Mouse (Mus musculus) embryo, embryonic 9.5 days (tissue): Measurements from ENCODE around the gene Bag3.

ENCODE experiments used
- DNase-seq: peaks from one replicate; pipeline ENCODE4 v3.0.0-alpha.2; 2017; ENCODE audit errors: extremely low spot score

Gene Bag3

GRCm38 (mm10) chr7:128537676-128538075 is 14.3 kb downstream of the Bag3 start:
- no peak for DNase-seq

GRCm38 (mm10) chr7:128538196-128538595 is 14.8 kb downstream of the Bag3 start:
- DNase-seq: no peak

- no peak for DNase-seq
Measured at GRCm38 (mm10) chr7:128538769-128539168, 15.4 kb downstream of the Bag3 start.

GRCm38 (mm10) chr7:128540111-128540510 is 16.7 kb downstream of the Bag3 start:
- no peak for DNase-seq

- DNase-seq: no peak
Measured at GRCm38 (mm10) chr7:128540734-128541133, 17.3 kb downstream of the Bag3 start.

GRCm38 (mm10) chr7:128541186-128541585 is 17.8 kb downstream of the Bag3 start:
- DNase-seq: no peak

GRCm38 (mm10) chr7:128541771-128542170 is 18.4 kb downstream of the Bag3 start:
- DNase-seq: no peak

GRCm38 (mm10) chr7:128542488-128542887 is 19.1 kb downstream of the Bag3 start:
- no peak for DNase-seq

GRCm38 (mm10) chr7:128543148-128543855 is 19.9 kb downstream of the Bag3 start:
- DNase-seq: no peak

- DNase-seq: no peak
Measured at GRCm38 (mm10) chr7:128543961-128544360, 20.5 kb downstream of the Bag3 start.

GRCm38 (mm10) chr7:128544566-128545262 is 21.3 kb downstream of the Bag3 start:
- DNase-seq: no peak

- no peak for DNase-seq
Measured at GRCm38 (mm10) chr7:128546031-128546430, 22.6 kb downstream of the Bag3 start.

- no peak for DNase-seq
Measured at GRCm38 (mm10) chr7:128549137-128549536, 25.7 kb downstream of the Bag3 start.

GRCm38 (mm10) chr7:128550328-128551086 is 27.1 kb downstream of the Bag3 start:
- no peak for DNase-seq

GRCm38 (mm10) chr7:128551087-128551457 is 27.7 kb downstream of the Bag3 start:
- no peak for DNase-seq

GRCm38 (mm10) chr7:128553105-128553705 is 29.8 kb downstream of the Bag3 start:
- DNase-seq: no peak

GRCm38 (mm10) chr7:128554502-128554901 is 31.1 kb downstream of the Bag3 start:
- DNase-seq: no peak

- DNase-seq: no peak
Measured at GRCm38 (mm10) chr7:128555141-128555750, 31.8 kb downstream of the Bag3 start.

- DNase-seq: no peak
Measured at GRCm38 (mm10) chr7:128556923-128557430, 33.6 kb downstream of the Bag3 start.

- no peak for DNase-seq
Measured at GRCm38 (mm10) chr7:128563373-128563772, 40.0 kb downstream of the Bag3 start.

GRCm38 (mm10) chr7:128566311-128566710 is 42.9 kb downstream of the Bag3 start:
- DNase-seq: no peak
